Mouse (Mus musculus) CH12.LX (cell line): Measurements from ENCODE around the gene Npepps.

Experiments used
- CTCF ChIP-seq, 2 experiments: IDR thresholded peaks in 1 of 2; conservative IDR thresholded peaks in 1 of 2; 2 replicates each; pipeline ENCODE4 v1.5.1; 2011 to 2012; ENCODE audit warnings: low read depth in 2 of 2, low read length in 2 of 2, improper control_type of control experiment in 1 of 2, inconsistent platforms in 1 of 2, mild to moderate bottlenecking in 1 of 2, moderate library complexity in 1 of 2
- MAX ChIP-seq: IDR thresholded peaks from 2 replicates; pipeline ENCODE4 v1.6.1; 2011; ENCODE audit warnings: low read length, improper control_type of control experiment
- MEF2A ChIP-seq: IDR thresholded peaks from 2 replicates; pipeline ENCODE4 v1.6.1; 2014; ENCODE audit warnings: low read depth, mild to moderate bottlenecking, inconsistent platforms, low read length, improper control_type of control experiment, borderline replicate concordance
- POLR2A ChIP-seq: IDR thresholded peaks from 2 replicates; pipeline ENCODE4 v1.6.1; 2011; ENCODE audit warnings: low read depth, mild to moderate bottlenecking, improper control_type of control experiment, low read length
- RCOR1 ChIP-seq: conservative IDR thresholded peaks from 2 replicates; pipeline ENCODE4 v1.6.1; 2012; ENCODE audit warnings: low read depth, mild to moderate bottlenecking, inconsistent platforms, low read length, improper control_type of control experiment

DNA sequence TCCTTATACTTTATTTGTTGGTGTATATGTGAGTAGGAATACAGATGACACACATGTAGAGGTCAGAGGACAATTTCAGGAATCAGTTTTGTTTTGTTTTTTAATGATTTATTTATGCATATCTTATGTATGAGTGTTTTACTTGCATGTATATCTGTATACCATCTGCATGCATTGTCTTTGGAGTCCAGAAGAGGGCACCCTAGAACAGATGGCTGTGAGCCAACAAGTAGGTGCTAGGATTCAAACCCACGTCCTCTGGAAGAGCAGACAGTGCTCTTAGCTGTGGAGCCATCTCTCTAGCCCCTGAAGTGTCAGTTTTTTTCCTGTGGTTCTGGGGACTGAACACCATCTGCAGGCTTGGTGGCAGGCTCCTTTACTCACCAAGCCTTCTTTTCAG, 44.8 kb upstream of the Npepps start:
- TF ChIP-seq MAX (no peak), MEF2A (no peak), POLR2A (no peak), CTCF (conservative IDR thresholded peaks at IDR 0.05 in 1 of 2, IDR thresholded peaks at IDR 0.05 in 1 of 2; ENCODE audit: low read depth in 2 of 2, low read length in 2 of 2) (peak; percentile 57 to 59), RCOR1 (no peak)
